Mouse (Mus musculus) limb, embryonic 14.5 days (tissue): ENCODE data around the gene Nefh. TPM values are rescaled to one million over a fixed set of nuclear protein-coding genes. Genes with fewer than 3 reads are reported as not detected.

Experiments
- ATAC-seq: fragments of 200-750 bp; cut with Nextera tagmentation; 2 replicates; pipeline ENCODE4 v1.8.0; 2017; ENCODE audit warnings: low read depth, moderate number of reproducible peaks, moderate TSS enrichment; ENCODE audit not compliant: low FRiP score
- DNase-seq: peaks from one replicate; pipeline ENCODE4 v3.0.0-alpha.2; 2015; ENCODE audit warnings: low spot score
- H3K27ac ChIP-seq: fragments of 300-500 bp; sonication (generic); replicated peaks from 2 replicates; pipeline ENCODE4 v1.5.1; 2014; ENCODE audit warnings: low read depth, mild to moderate bottlenecking, low read length, moderate library complexity, mixed read lengths
- H3K27me3 ChIP-seq: fragments of 300-500 bp; sonication (generic); 2 replicates; pipeline ENCODE4 v1.6.1; 2014; ENCODE audit warnings: low read length, mixed read lengths; ENCODE audit not compliant: control insufficient read depth, insufficient read depth
- H3K36me3 ChIP-seq: fragments of 300-500 bp; sonication (generic); 2 replicates; pipeline ENCODE4 v1.6.1; 2014; ENCODE audit warnings: mild to moderate bottlenecking, low read length, moderate library complexity, mixed read lengths; ENCODE audit not compliant: control insufficient read depth, insufficient read depth
- H3K4me1 ChIP-seq: fragments of 300-500 bp; sonication (generic); 2 replicates; pipeline ENCODE4 v1.6.1; 2014; ENCODE audit warnings: antibody characterized with exemption, low read length, mixed read lengths; ENCODE audit not compliant: control insufficient read depth, insufficient read depth
- H3K4me2 ChIP-seq: fragments of 300-500 bp; sonication (generic); replicated peaks from 2 replicates; pipeline ENCODE4 v1.6.1; 2014; ENCODE audit warnings: low read depth, mild to moderate bottlenecking, low read length, moderate library complexity; ENCODE audit not compliant: severe bottlenecking
- H3K4me3 ChIP-seq: fragments of 300-500 bp; sonication (generic); replicated peaks from 2 replicates; pipeline ENCODE4 v1.5.1; 2014; ENCODE audit warnings: low read length
- H3K9ac ChIP-seq: fragments of 300-500 bp; sonication (generic); 2 replicates; pipeline ENCODE4 v1.6.1; 2014; ENCODE audit warnings: mild to moderate bottlenecking, low read depth, low read length, moderate library complexity; ENCODE audit not compliant: severe bottlenecking
- H3K9me3 ChIP-seq: fragments of 300-500 bp; sonication (generic); 2 replicates; pipeline ENCODE4 v1.6.1; 2016; ENCODE audit warnings: low read length; ENCODE audit not compliant: control insufficient read depth
- POLR2A ChIP-seq: fragments of 200-500 bp; IDR thresholded peaks from 2 replicates; pipeline ENCODE4 v1.8.0; 2012; ENCODE audit warnings: inconsistent platforms, mild to moderate bottlenecking, moderate library complexity, borderline replicate concordance; ENCODE audit not compliant: insufficient read depth, insufficient read length; ENCODE audit errors: extremely low read depth
- WGBS: fragments of 180-500 bp; shearing (Covaris S2); extraction: QIAGEN DNeasy Blood & Tissue Kit; methylation state at CpG from one replicate; pipeline ENCODE4 v1.1.7; 2014; 5-methylcytosine and 5-hydroxymethylcytosine counted together
- polyA plus RNA-seq, 2 experiments: library from polyadenylated mRNA; depleted of rRNA in 1 of 2; stranded (reverse) in 1 of 2; unstranded in 1 of 2; fragments of >200 nt; fragmentation: Nextera tagmentation in 1 of 2; extraction: Ambion mirVana in 1 of 2; gene quantifications; 2 replicates each; pipeline versions ENCODE4 v1.2.1 to v1.2.3; 2012 to 2014

Nefh gene
- polyA plus RNA-seq, 2 experiments = 0.23 to 0.28 TPM

DNA sequence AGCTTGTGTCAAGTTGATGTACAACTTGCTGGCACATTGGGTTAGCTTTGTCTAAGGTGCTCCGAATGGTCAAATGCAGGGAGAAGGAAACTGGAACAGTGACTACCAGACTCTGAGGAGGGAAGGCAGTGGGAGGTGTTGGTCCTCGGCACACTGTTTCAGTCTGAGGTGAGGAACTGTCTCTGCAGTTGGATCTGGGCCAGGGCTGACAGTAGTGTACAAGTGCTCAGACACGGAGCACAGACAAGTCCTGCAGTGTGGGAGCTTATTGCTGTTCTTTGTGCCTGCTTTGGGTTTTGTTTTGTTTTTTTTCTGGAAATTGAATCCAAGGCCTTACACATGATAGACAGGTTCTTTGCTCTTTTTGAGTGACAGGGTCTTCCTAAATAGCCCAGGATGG is 35.1 kb upstream of the Nefh start:
- ATAC-seq = no peak
- 68% methylated on average over 3 of the region's 3 CpGs for WGBS
- DNase-seq = no peak
- H3K27me3 ChIP-seq = no peaks in the 10 kb centered on the region
- no peaks in the 10 kb centered on the region for H3K36me3 ChIP-seq
- no peak overlapping the region for H3K4me3 ChIP-seq
- H3K4me2 ChIP-seq = no peak overlapping the region
- H3K27ac ChIP-seq = no peak overlapping the region
- TF ChIP-seq POLR2A = no peak
- no peaks in the 10 kb centered on the region for H3K9me3 ChIP-seq
- H3K9ac ChIP-seq = no peak overlapping the region
- H3K4me1 ChIP-seq = peaks cover 10% of the 10 kb centered on the region

DNA sequence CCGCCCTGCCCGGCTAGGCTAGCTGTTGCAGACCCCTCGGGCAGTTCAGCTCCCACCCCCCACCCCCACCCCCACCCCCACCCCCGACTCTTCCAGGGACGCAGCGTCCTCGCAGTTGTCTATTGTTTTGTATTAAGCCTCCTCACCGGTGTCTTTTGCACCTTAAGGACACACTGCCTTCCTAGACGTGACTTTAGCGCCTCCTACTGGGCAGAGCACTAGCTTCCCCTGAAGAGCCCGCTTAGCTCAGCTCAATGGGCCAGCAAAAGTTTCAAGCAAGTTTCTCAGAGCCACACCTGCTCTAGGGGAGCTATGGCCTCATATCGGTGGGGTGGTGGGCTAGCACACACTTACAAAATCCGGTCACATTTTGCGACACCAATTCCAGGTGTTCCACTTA is 27.8 kb upstream of the Nefh start:
- Histone ChIP-seq H3K36me3 (no peaks in the 10 kb centered on the region), H3K4me2 (no peak overlapping the region), H3K9me3 (no peaks in the 10 kb centered on the region), H3K9ac (no peak overlapping the region), H3K4me1 (no peaks in the 10 kb centered on the region), H3K4me3 (no peak overlapping the region), H3K27ac (no peak overlapping the region), H3K27me3 (no peaks in the 10 kb centered on the region)
- 4% methylated on average over 13 of the region's 14 CpGs for WGBS
- ATAC-seq = no peak
- DNase-seq = peak; percentile 78
- TF ChIP-seq POLR2A = no peak

DNA sequence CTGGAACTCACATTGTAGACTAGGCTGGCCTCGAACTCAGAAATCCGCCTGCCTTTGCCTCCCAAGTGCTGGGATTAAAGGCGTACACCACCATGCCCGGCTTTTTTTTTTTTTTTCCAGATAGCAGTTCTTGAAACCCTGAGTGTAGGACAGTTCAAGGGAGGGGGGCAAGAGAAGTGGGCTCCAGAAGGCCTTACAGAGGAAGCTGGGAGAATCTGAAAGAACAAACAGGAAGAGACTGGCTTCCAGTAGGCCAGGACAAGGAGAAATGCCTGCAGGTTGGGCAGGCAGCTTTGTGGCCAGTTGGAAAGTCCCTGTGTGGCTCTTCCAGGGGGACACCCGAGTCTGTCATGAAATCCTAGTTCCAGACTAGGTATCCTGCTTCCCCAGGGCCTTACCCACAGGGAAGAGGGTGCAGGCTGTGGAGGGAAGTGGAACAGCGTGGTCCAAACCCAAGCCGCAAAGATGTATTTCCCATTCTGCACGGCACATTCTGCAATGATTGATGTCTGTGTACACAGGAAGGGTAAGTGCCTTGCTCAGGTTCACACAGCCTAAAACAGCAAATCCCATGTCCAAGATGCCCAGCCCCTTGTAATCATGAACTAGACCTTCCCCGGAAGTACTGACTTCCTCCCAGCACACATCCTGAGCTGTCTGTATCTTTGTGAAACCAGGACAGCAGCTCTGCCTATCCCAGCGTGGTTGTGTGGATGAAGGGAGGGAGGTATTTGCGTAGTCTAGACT is 26.7 kb upstream of the Nefh start:
- Histone ChIP-seq H3K9me3 (no peaks in the 10 kb centered on the region), H3K4me2 (no peak overlapping the region), H3K27ac (no peak overlapping the region), H3K36me3 (no peaks in the 10 kb centered on the region), H3K4me1 (no peaks in the 10 kb centered on the region), H3K9ac (no peak overlapping the region), H3K27me3 (no peaks in the 10 kb centered on the region), H3K4me3 (no peak overlapping the region)
- no peak for DNase-seq
- WGBS = 72% methylated on average over 11 of the region's 11 CpGs
- ATAC-seq = no peak
- no peak for TF ChIP-seq POLR2A

DNA sequence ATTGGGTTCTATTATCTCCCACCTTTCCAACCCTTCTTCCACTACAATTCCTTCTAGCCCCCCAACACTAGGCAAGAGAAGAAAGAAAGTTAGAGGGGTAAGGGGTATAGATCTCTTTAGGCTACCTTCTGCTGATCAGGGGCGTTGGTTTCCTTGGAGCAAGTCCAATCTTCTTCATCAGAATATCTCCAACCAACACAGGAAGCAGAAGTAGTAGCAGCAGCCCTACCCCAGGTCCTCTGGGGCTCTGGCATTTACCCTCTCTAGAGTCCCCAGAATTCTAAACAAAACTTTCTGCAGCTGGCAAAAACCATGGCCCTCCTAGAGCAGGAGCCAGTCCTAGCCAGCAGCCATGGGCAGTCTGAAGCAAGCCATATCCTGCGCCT is 26.0 kb upstream of the Nefh start:
- Histone ChIP-seq H3K27me3 (no peaks in the 10 kb centered on the region), H3K36me3 (no peaks in the 10 kb centered on the region), H3K9ac (no peak overlapping the region), H3K27ac (no peak overlapping the region), H3K4me3 (no peak overlapping the region), H3K9me3 (no peaks in the 10 kb centered on the region), H3K4me2 (no peak overlapping the region), H3K4me1 (no peaks in the 10 kb centered on the region)
- ATAC-seq = no peak
- no peak for TF ChIP-seq POLR2A
- no peak for DNase-seq
- WGBS = 85% methylated on average over 2 of the region's 2 CpGs

DNA sequence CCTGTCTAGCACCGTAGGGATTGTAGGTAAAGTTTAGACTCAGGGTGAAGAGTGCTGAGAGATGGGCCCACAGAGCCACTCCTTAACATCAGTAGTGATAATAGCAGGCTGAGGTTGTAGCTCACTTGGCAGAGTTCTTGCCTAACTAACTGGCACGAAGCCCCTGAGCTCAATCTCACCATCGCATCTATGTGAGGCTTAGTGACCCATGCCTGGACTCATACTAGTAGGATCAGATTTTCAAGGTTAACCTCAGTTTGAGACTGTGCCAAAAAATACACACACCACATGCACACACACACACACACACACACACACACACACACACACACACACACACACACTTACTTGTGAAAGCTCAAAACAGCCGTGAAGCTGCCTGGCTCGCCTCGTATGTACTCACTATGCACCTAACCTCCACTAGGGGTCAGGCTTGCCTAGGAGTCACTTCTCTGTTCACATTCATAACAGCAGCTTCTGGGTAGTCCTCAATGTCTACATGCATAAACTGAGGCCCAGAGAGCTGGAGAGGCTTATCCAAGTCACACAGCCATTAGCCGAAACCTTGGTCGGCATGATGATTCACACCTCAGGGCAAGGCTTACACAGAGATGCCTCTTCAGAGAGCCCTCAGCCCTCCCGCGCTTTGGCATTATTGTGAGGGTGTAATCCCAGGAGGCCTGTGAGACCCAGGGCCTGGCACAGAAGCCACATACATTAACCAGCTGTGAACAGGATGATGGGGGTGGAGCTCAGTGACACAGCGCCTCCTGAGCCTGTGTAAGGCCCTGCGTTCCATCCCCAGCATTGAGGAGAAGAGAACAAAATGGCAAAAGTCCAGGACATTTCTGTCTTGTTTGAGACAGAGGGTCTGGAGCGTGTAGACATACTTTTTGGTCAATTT is 25.4 kb upstream of the Nefh start:
- no peak overlapping the region for H3K4me3 ChIP-seq
- no peak overlapping the region for H3K4me2 ChIP-seq
- ATAC-seq (peak; percentile 57; the same call in 1 of the 2 replicates), DNase-seq (peak; percentile 71)
- no peak for TF ChIP-seq POLR2A
- WGBS = 57% methylated on average over 13 of the region's 13 CpGs
- no peak overlapping the region for H3K9ac ChIP-seq
- H3K27ac ChIP-seq = no peak overlapping the region
- no peaks in the 10 kb centered on the region for H3K4me1 ChIP-seq
- H3K9me3 ChIP-seq = no peaks in the 10 kb centered on the region
- no peaks in the 10 kb centered on the region for H3K36me3 ChIP-seq
- H3K27me3 ChIP-seq = no peaks in the 10 kb centered on the region
